Mouse (Mus musculus) embryo, embryonic 10 days (tissue): ENCODE results near the gene Neurl1a.

ENCODE experiments used
- DNase-seq: peaks from one replicate; pipeline ENCODE4 v3.0.0-alpha.2; 2015; ENCODE audit warnings: low spot score

Neurl1a gene

GRCm38 (mm10) chr19:47285581-47285980 is 107.0 kb downstream of the Neurl1a start:
- no peak for DNase-seq

GRCm38 (mm10) chr19:47286886-47287450 is 108.3 kb downstream of the Neurl1a start:
- DNase-seq = peak; percentile 64

- DNase-seq = peak; percentile 75
These were observed 112.9 kb downstream of the Neurl1a start for GRCm38 (mm10) chr19:47291307-47292080.

- DNase-seq = peak; percentile 40
These were observed 113.9 kb downstream of the Neurl1a start for GRCm38 (mm10) chr19:47292451-47292951.

GRCm38 (mm10) chr19:47298100-47298499 is 119.5 kb downstream of the Neurl1a start:
- no peak for DNase-seq

- peak; percentile 79 for DNase-seq
These were observed 122.9 kb downstream of the Neurl1a start for GRCm38 (mm10) chr19:47301303-47302190.

- peak; percentile 46 for DNase-seq
These were observed 123.7 kb downstream of the Neurl1a start for GRCm38 (mm10) chr19:47302191-47302852.

GRCm38 (mm10) chr19:47303128-47303527 is 124.5 kb downstream of the Neurl1a start:
- no peak for DNase-seq

- DNase-seq = no peak
These were observed 125.6 kb downstream of the Neurl1a start for GRCm38 (mm10) chr19:47304170-47304745.

GRCm38 (mm10) chr19:47305401-47305800 is 126.8 kb downstream of the Neurl1a start:
- DNase-seq = no peak

- no peak for DNase-seq
These were observed 127.7 kb downstream of the Neurl1a start for GRCm38 (mm10) chr19:47306128-47306916.

GRCm38 (mm10) chr19:47306917-47307315 is 128.3 kb downstream of the Neurl1a start:
- no peak for DNase-seq
